19 mouse cellular contexts compared by ENCODE assay signal in genomic region chr10:20317466-20317865, GRCm38 (mm10). TPM values are rescaled to one million over a fixed set of nuclear protein-coding genes. Genes with fewer than 3 reads are reported as not detected.
A peak's percentile ranks its signal among the peaks of the same experiment; 100 is the strongest.
DNase-seq lines count a peak whose midpoint lies in the region; ATAC-seq lines count a peak whose summit lies in the region.
"Had no signal": no experiment of that assay in that cellular context is flagged by ENCODE, and none has a peak within 500 bp of the region (broad histone marks: within the 10 kb centered on the region; RNA-seq: fewer than 3 reads in every experiment).

No protein-coding gene starts in this region.

- WGBS in heart, embryonic 14.5 days: 46% methylated on average over 5 of the region's 5 CpGs

- no peak for ATAC-seq in heart, embryonic 14.5 days (ENCODE audit: insufficient number of reproducible peaks, insufficient read depth, low FRiP score, low read depth)
- ATAC-seq: forebrain, embryonic 15.5 days; midbrain, embryonic 16.5 days; Patski had no signal

- H3K4me3 ChIP-seq in heart, embryonic 14.5 days (ENCODE audit: control insufficient read depth in 1 of 2, insufficient read depth in 1 of 2, low read depth in 1 of 2, low read length in 2 of 2): no peak overlapping the region
- H3K4me3 ChIP-seq: forebrain, embryonic 15.5 days; limb, embryonic 10.5 days; neural tube, embryonic 15.5 days had no signal

- H3K9me3 ChIP-seq in heart, embryonic 14.5 days (ENCODE audit: control insufficient read depth, low read length): no peaks in the 10 kb centered on the region
- H3K9me3 ChIP-seq: forebrain, embryonic 15.5 days; limb, embryonic 10.5 days; neural tube, embryonic 15.5 days had no signal

- H3K9ac ChIP-seq in heart, embryonic 14.5 days (ENCODE audit: low read length): no peak overlapping the region
- H3K9ac ChIP-seq: forebrain, embryonic 15.5 days; liver, embryonic 14.5 days; neural tube, embryonic 15.5 days had no signal

- H3K4me1 ChIP-seq in heart, embryonic 14.5 days (ENCODE audit: control insufficient read depth in 2 of 2, insufficient read depth in 2 of 2, low read length in 2 of 2): peaks cover 0 to 21% of the 10 kb centered on the region in 2 experiments; a peak in 3 of 4 replicates

- peaks cover 59% of the 10 kb centered on the region for H3K36me3 ChIP-seq in heart, embryonic 14.5 days (ENCODE audit: control insufficient read depth, insufficient read depth, low read length)

- DNase-seq in heart, adult 18-20 months: peak; percentile 10 to 23
- no peak for DNase-seq in heart, adult 8-10 months (ENCODE audit: low spot score)
- peak; percentile 2 for DNase-seq in lung, postnatal 36 days
- DNase-seq in lung, postnatal 14 days: no peak
- DNase-seq in gastrocnemius, postnatal 4 days (ENCODE audit: low spot score in 2 of 2): no peak
- no peak for DNase-seq in right cerebral cortex, postnatal 14 days
- DNase-seq: cerebellum, adult 11 months; embryo, embryonic 11 days; kidney, adult 8-10 months; layer of hippocampus, adult 9-11 months; right cerebral cortex, postnatal 25 days; thymus, postnatal 36 days had no signal

- H3K4me2 ChIP-seq in heart, embryonic 14.5 days (ENCODE audit: low read length): 0 out of 2 replicates have a peak overlapping the region, but pooled peaks have one; percentile 19
- H3K4me2 ChIP-seq: forebrain, embryonic 15.5 days; neural tube, embryonic 15.5 days had no signal

- no peak overlapping the region for H3K27ac ChIP-seq in heart, embryonic 14.5 days (replicated peaks in 1 of 2; ENCODE audit: control insufficient read depth in 1 of 2, insufficient read depth in 1 of 2, low read depth in 2 of 2, low read length in 2 of 2)
- H3K27ac ChIP-seq: forebrain, embryonic 15.5 days; limb, embryonic 10.5 days; liver, embryonic 14.5 days; neural tube, embryonic 15.5 days had no signal

- H3K27me3 ChIP-seq in heart, embryonic 14.5 days (ENCODE audit: control insufficient read depth, insufficient read depth, low read length): no peaks in the 10 kb centered on the region
- H3K27me3 ChIP-seq: forebrain, embryonic 15.5 days; neural tube, embryonic 15.5 days; Patski had no signal

RNA-seq across cellular contexts. Expression of gene Bclaf1, which starts 5.2 kb away (rescaled TPM):
- 10 to 100 TPM; 38.5 to 55.4 TPM for total RNA-seq in heart, adult 18-20 months (2021)
- 10 to 100 TPM; 44.7 to 58.2 (median 51.9) TPM for total RNA-seq in heart, adult 8-10 months (2022)
- 86.5 and 89.4 TPM in 2 replicates for polyA plus RNA-seq in heart, embryonic 14.5 days (2014; fragmentation: Nextera tagmentation; extraction: Ambion mirVana)
- total RNA-seq in gastrocnemius, postnatal 4 days (2021): 100 to 1,000 TPM in 1 of 2 experiments, 10 to 100 TPM in 1; 85.0 to 101 TPM

RNA-seq across cellular contexts. Expression of gene Mtfr2, which starts 30.1 kb away (rescaled TPM):
- total RNA-seq in heart, adult 18-20 months (2021): under 1 TPM; 0.26 to 0.52 TPM
- under 1 TPM in 1 of 4 experiments, not detected in 3; 0.14 TPM for total RNA-seq in heart, adult 8-10 months (2022)
- 1.5 and 1.7 TPM in 2 replicates for polyA plus RNA-seq in heart, embryonic 14.5 days (2014; fragmentation: Nextera tagmentation; extraction: Ambion mirVana)
- total RNA-seq in gastrocnemius, postnatal 4 days (2021): 1 to 10 TPM; 1.8 to 2.4 TPM

Comparison
In these comparisons a context has a peak if more than half of its experiments do, and no peak if none do; other contexts are left out.
1. DNase-seq: peak in heart, adult 18-20 months (2 of 2) and lung, postnatal 36 days (single experiment); none in heart, adult 8-10 months (single experiment), lung, postnatal 14 days (single experiment), gastrocnemius, postnatal 4 days (0 of 2) and right cerebral cortex, postnatal 14 days (single experiment).